Mouse (Mus musculus) liver (tissue): ENCODE results near the gene Ell.
"Not testable (repeated sequence)": the region's sequence is repeated elsewhere in the genome, so short reads cannot be mapped to it uniquely, and the experiment has no call there.

ENCODE experiments used
- DNase-seq: peaks from one replicate; pipeline ENCODE4 v3.0.0-alpha.2; 2020; ENCODE audit warnings: mixed read lengths

The Ell gene

DNA sequence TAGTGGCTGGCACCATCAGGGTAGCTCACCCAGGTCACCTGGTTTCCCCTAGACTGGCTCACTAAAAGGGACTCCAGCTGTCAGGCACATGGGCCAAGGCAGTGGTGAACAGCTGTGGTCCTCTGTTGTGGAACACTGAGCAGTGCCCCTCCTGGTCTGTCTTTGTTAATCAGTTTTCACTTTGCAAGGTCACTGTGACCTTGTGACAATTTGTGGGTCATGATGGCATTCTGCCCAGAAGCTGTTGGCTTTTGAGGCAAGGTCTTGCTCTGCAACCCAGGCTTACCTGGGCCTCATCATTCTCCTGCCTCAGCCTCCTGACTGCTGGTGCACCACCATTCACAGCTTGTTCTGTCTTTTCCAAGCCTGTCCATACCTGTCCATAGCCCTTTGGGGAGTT, 31.1 kb downstream of the Ell start:
- DNase-seq: no peak

DNA sequence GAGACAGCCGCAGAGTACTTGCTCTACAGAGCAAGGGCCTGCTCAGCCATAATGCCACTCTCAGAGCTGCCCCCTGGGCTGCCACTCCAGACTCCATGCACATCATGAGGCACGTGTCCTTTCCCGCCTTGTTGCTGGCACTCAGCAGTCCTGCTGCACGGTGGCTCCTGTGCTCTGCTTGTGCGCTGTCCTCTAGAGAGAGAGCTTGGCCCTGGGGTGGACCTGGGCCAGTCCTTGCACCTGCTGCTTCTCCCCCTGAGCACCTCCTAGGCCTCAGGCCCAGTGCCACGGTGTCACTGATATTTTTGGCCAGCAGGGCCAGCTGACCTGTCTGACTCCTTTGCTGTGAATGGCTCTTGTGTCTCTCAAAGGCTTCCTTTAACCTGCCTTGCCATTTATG, 31.7 kb downstream of the Ell start:
- no peak for DNase-seq

DNA sequence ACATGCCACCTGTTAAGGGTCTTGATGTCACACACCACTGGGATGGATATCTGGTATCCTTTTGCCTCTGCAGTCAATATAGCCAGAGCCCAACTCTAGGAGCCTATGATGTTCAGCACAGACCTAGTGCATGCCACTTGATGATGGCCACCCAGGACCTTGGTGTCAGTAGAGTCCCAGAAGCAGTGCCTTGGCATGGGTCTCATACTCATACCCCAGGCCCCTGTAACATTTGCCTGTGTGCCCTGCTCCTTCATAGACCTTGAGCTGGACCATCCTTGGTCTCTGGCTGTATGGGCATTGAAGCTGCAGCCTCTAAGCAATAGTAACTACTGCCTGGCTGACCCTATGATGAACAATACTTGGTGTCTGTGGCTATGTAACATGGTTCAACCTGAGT, 35.0 kb downstream of the Ell start:
- no peak for DNase-seq

DNA sequence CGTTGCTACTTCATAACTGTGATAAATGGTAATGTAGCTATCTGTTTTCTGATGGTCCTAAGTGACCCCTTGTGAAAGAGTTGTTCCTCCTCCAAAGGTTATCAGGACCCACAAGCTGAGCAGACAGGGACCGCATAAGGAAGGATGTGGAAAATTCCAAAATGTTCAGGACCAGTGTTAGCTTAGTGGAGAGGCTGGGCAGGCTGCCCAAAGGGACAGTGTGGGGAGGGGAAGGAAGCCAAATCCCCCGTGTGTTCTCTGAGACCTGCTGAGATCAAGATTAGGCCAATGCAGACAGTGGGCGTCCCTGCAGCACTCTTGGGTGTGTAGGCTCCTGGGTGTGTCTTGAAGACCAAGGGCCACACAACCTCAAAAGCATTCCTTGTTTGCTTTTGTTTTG, 35.7 kb downstream of the Ell start:
- DNase-seq: no peak

DNA sequence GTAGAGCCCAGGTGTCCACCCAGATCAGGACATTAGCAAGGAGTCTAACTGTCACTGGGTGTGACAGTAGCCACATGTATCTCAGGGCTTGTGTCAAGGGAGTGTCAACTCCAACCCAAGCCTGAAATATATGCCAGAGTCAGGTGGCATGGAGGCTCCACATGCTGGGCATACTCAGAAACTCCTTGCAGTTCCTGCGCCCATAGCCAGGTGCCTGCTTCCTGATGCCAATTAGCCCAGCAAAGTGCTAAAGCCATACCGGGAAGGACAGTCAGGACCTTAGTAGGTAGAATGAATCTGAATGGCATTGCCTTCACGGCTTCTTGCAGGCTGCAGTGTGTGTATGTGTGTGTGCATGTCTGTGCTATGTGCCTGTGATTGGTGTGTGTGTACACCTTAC, 38.0 kb downstream of the Ell start:
- no peak for DNase-seq

DNA sequence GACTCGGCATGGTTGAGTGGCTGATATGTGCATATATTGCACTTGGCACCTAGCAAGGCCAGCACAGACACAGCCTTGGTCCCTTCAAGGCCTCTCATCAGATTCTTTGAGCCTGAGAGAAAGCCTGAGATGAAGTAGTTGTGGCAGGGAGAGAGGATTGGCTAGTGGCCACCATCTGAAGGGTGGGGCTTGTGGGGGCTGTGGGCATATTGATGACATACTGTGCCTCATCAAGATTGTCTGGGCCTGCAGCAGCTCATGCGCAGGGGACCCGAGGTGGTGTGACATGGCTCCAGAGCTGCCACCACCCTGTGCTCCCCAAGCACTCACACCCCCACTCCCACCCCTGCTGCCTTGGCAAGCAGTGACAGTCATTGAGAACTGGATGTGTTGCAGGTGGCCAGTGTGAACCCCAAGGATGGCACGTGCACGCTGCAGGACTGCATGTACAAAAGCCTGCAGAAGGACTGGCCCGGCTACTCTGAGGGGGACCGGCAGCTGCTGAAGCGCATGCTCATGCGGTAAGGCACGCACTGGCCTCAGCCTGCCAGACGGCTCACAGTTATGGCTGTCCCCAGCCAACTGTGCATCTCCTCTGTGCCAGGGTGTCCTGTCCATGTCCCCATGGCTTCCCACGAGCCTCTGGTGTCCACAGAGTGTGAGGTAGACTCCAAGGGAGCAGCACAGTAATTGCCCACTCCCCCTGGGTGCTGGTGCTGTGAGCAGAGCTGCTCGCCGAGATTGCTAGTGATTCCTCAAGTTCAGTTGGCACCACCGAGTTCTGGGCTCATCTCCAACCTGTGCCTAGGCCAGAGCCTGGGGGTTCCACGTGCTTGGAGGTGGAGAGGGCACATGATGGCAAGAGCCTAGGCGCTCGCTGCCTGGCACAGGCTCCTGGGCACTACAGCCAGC, 44.5 kb downstream of the Ell start:
- no peak for DNase-seq

DNA sequence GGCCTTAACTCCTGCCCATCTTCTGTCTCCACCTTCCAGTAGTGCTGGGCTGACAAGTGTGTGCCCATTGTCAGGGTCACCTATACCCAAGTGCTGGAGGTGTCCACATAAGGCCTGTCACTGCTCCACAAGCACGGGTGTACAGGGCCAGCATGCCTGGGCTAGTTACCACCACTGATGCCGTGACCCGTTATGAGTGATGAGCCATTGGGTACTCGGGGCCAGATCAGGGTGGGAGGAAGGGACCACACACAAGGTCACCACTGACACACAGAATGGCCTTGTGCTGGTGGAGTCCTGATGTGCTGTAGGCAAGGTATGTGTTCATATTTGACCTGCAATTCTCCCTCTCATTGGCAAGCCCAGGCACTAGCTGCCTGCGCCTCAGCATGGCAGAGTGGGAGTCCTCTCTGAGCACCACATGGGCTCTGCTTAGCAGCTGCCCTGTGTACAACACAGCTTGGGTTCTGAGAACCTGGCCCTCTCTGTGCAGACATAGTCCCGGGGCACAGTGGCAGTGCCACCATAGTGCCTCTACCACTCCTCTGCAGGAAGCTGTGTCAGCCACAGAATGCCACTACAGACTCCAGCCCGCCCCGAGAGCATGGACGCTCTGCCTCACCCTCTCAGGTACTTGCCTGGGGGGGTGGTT, 45.5 kb downstream of the Ell start:
- DNase-seq: no peak

DNA sequence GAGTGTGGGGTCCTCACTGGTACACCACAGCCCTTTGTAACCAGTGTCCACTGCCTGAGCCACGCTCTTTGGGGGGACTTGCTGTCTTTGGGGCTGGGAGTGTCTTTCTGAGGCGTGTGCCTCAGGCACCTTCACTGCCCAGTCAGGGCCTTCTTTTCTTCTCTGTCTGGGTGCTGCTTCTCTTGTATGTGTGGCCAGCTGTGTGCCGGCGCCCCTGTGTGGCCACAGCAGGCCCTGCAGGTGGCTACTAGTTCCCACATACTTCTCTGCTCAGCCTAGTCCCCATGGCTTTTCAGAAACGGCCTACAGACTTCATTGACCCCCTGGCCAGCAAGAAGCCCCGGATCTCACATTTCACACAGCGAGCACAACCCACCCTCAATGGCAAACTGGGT, 46.0 kb downstream of the Ell start:
- DNase-seq: peak; percentile 61

DNA sequence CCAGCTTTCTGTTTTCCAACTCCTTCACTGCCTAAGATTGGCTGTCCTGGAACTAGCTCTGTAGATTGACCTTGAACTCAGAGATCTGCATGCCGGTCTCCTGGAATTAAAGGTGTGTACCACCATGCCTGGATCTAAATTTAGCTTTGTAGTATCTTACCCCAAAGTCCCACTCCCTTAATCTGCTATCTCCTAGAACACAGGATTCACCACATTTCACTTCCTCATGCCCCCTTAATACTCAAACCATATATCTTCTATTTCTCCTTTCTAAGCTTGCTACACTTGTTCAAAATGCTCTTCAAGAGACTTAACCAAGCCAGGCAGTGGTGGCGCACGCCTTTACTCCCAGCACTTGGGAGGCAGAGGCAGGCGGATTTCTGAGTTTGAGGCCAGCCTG, 48.7 kb downstream of the Ell start:
- DNase-seq: not testable (repeated sequence)

DNA sequence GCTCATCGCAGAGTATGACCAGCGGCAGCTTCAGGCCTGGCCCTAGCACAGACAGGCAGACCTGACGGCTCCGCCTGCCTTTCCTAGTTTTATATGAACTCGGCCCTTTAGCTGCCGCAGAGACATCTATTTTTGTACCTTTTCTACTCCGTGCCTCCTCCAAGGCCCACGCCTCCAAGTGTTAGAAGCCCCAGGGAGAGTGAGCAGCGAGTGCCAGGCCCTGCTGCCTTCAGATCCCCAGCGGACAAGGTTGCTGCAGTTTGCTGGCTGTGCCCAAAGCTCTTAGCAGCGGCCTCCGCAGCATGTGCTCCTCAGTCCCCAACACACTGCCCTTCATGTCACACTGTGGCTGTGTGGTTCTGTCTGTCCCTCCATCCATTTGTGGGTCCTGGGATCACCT, 52.3 kb downstream of the Ell start:
- DNase-seq: no peak

DNA sequence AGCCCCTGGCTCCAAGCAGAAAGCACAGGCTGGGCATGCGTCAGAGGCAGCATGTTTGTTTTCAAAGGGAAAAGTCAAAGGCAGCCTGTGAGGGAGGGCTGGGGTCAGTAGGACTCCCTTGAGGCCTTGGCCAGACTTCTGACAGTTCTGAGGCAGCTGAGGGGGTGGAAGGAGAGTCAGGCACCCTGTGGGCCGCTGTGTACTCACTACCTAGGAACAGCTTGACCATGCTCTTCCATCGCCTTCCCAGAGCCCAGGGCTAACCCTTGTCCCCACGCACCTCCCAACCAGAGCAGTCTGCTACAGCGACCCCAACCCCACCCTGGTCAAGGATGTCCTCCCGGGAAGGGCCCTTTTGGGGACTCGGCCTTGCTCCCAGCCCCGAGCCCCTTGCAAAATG, 53.9 kb downstream of the Ell start:
- DNase-seq: no peak

DNA sequence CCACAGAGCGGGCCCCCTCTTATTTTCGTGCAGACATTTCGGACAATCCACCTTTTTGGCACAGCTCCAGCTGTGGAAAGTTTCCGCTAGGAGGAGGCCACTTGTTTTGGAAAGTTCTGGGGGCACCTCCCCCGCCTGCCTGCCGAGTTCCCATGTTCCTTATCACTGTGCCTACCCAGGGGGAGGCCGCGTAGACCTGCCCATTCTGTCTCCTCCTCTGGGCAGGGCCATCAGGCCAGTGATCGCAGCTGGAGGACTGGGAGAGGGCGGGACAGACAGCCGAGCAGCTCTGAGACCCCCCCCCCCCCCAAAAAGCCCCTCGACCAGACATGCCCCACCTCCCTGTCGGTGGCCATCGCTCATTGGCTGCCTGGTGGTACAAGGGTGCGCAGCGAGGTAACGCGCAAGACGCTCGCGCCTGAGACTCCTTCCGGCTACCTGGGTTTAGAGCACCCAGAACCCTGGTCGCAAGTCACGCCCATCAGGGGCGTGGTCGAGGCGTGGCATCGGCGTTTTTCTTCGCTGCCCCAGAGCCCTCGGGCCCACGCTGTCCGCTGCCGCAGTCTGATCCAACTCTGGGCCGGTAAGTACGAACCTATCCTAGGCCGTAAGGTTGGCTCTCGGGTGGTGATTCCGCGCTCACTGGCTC, 54.8 kb downstream of the Ell start, which contains the start of gene Isyna1:
TSS of gene Isyna1 (plus strand) at position 413 of the 649 bp plus-strand sequence.
- peak; percentile 94 for DNase-seq

DNA sequence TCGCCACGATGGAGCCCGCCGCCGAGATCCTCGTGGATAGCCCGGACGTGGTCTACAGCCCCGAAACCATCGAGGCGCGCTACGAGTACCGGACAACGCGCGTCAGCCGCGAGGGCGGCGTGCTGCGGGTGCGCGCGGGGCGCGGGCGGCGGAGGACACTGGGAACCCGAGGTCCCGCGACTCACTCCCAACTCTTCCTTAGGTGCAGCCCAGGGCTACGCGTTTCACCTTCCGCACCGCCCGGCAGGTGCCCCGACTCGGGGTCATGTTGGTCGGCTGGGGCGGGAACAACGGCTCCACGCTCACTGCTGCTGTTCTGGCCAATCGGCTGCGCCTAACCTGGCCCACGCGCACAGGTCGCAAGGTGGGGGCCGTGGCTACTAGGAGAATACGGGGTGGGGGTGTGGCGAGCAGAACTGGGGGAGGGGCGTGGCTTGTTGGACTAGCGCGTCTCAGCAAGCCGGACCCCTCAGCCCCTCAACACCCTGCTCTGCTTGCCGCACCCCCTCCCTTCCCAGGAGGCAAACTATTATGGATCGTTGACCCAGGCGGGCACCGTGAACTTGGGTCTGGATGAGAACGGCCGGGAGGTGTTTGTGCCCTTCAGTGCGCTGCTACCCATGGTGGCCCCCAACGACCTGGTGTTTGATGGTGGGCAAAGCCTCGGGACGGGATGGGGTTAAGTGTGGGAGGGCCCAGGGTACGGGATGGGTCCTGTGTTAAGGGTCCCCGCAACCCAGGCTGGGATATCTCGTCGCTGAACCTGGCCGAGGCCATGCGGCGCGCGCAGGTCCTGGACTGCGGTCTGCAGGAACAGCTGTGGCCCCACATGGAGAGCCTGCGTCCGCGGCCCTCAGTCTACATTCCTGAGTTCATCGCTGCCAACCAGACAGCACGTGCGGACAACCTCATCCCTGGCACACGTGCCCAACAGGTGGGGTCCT, 55.6 kb downstream of the Ell start:
- peak; percentile 60 for DNase-seq

DNA sequence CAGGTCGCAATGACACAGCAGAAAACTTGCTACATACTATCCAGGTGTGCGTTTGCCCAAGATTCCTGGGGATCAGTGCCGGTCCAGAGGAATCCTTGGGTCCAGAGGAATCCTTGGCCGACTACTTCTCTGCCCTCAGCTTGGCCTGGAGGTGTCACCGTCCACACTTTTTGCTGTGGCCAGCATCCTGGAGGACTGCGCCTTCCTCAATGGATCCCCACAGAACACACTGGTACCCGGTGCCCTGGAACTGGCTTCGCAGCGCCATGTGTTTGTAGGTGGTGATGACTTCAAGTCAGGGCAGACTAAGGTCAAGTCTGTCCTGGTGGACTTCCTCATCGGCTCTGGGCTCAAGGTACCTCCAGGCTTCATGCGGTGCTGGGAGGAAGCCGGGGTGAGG, 56.6 kb downstream of the Ell start:
- DNase-seq: no peak

DNA sequence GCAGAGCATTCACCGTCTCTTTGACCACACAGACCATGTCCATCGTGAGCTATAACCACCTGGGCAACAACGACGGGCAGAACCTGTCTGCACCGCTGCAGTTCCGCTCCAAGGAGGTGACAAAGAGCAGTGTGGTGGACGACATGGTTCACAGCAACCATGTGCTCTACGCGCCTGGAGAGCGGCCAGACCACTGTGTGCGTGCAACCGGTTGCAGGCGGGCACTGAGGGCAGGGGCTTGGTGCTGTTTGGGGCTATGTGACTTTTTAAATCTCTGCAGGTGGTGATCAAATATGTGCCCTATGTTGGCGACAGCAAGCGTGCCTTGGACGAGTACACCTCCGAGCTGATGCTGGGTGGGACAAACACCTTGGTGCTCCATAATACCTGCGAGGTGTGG, 57.0 kb downstream of the Ell start:
- DNase-seq: no peak

DNA sequence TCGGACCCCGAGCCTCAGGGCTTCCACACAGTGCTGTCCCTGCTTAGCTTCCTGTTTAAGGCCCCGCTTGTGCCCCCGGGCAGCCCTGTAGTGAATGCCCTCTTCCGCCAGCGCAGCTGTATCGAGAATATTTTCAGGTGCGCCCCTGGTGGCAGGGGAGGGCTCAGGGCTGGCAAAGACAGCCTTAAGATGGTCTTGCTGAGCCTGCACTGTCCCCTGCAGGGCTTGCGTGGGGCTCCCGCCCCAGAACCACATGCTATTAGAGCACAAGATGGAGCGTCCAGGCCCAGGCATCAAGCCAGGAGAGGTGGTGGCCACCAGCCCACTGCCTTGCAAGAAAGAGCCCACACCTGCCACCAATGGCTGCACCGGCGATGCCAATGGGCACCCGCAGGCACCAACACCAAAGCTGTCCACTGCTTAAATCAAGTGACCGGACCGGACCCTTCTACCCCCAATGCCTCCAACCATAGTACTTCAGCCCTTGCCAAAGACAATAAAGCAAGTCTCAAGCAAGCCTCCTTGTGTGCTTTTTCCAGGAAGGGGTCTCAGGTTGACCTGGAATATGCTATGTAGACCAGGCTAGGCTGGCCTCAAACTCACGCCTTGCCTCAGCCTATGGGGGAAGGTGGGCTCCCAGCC, 57.6 kb downstream of the Ell start:
- DNase-seq: no peak

DNA sequence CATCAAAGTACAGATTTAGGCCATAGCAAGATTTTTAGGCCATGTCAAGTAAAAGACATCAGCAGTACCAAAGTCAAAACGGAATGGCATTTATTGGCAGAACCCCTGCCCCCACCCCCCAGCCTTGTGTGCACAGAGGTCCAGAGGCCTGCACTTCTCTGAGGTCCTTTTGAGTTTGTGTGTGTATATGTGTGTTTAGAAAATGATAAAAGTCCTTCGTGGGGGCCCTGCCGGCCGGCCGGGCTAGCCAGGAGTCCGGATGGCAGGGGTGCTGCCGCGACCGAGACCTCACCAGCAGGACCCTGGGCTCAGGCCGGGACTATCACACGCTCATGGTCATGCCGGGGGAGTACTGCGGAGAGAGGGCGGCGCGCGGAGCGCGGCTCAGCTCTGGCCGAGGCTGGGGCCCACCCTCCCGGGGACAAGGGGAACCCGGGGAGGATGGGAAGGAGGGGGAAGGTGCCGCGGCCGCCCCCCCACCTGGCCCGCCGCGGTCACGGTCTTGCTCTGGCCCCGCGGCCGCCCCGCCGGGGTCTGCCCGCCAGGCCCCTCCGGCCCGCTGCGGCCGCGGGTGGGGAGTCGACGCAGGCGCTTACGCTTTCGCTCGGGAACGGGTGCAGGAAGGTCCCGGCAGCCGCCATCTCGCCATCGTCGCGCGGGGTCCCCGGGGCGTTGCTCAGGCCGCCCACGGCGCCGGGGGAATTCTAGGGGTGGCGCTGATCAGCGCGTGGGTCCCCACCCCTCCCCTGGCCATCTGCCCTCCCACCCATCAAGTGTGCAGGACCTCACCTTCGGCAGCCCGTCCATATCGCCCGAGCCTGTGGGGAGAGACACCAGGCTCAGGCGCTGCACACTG, 58.4 kb downstream of the Ell start:
- no peak for DNase-seq

DNA sequence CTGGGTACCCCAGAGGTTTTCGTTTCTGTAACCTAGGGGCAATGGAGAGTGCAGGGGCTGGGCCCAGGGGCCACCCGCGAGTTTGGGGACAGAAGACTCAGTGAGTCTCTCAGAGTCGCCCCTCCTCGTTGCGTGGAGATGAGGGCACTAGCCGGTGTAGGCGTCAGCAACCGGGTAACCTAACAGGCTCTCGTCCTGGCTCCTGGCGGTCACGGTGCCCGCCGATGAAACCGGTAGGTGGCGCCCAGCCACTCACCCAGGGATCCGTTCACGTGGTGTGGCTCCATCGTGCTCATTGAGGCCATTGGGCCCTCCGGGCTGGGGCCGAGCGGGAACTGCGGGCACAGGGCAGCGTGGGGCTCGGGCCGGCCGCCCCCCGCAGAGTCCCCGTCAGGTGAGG, 59.0 kb downstream of the Ell start:
- peak; percentile 80 for DNase-seq

DNA sequence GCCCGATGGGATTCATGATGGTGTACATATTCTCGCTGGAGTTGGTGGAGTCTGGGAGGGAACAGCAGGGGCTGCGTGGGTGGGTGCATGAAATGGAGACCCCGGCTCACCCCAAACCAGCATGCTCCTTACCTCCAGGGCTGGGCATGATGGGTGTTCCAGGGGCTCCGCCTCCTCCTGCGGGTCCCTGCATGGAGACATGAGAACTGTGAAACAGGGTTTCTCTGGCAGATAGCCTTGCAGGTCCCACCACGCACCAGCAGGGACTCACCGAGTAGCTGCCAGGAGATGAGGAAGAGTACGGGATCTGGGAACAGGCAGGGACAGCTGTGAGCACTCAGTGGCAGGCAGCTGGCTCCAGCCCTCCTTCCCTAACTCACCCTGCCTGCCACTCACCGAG, 59.5 kb downstream of the Ell start:
- no peak for DNase-seq

DNA sequence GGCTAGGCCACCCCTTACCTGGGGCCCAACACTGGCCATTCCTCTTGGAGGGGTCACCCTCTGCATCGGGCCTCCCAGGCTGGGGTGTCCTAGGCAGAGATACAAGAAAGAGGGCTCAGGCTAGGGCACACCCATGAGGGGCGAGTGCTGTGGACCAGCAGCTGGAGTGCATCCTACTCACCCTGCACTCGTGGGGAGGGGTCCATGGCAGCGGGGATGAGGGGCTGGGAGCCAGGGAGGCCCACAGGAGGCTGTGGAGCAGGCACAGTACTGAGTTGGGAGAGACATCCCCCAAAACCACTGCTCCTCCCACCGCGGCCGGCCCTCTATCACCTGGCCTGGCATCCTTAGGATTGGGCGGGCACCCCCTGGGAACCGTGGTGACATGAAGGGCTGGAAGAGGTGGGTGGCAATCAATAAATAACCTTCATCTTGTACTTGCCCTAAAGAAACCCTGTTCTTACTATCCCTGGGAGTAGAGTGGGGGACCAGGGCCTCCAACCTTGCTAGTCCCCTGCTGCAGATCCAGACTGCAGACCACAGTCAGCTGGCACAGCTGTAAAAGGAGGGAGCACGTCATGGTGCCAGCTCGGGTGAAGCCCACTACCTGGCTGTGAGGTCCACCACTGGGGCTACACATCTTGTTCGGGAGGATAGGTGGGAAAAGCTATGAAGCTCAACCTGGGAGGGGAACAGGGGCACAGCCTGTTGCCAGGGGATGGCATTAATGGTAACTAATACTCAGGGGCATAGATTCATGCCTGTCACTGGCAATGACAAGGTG, 60.4 kb downstream of the Ell start:
- DNase-seq: no peak
